Mouse (Mus musculus) stomach, postnatal 0 days (tissue): ENCODE results near the gene A630001G21Rik.

Experiments used
- CTCF ChIP-seq: IDR thresholded peaks from 2 replicates; pipeline ENCODE4 v1.5.1; 2016; ENCODE audit warnings: antibody characterized with exemption, low read depth, mild to moderate bottlenecking, moderate library complexity
- EP300 ChIP-seq: optimal IDR thresholded peaks from 2 replicates; pipeline ENCODE3; 2016; ENCODE audit warnings: antibody characterized with exemption

DNA sequence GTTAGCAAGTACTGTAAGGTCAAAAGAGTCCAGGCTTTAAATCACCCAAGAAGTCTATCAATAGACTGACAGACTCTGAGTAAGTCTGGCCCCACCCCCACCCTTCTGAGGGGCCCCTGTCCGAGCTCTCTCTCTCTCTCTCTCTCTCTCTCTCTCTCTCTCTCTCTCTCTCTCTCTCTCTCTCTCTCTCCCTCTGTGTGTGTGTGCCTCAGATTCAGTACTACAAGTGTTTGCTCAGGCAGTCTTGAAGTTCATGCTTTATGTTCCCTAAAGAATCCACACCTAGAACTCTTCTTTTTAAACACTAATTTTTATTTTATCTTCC is 19.5 kb downstream of the A630001G21Rik start:
- TF ChIP-seq EP300 (no peak), CTCF (no peak)
